Mouse (Mus musculus): ENCODE data around the gene 6330403K07Rik. TPM values are rescaled to one million over a fixed set of nuclear protein-coding genes. Genes with fewer than 3 reads are reported as not detected.

6330403K07Rik gene
- total RNA-seq, 2 experiments from 2014 or later: 131 to 145 TPM

DNA sequence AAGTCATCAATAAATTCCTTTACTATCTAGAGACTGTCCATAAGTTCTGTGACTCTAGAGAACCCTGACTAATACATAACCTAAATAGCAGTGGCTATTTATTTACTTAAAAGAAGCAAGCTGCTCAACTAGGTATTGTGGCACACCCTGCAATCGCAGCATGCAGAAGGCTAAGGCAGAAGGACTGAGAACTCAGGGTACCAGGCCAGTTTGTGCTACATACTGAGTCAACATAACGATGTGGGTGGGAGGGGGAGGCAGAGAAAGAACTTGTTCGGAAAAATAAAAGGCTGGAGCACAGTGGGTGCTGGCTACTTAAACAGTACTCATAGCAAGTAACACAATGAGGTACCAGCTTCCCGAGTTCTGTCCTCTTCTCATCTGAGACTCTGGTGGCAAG is 32.1 kb downstream of the 6330403K07Rik start:
- DNase-seq (ENCODE audit: low spot score in 2 of 2): peak in 1 of 2 experiments; percentile 71

GRCm38 (mm10) chr11:70982557-70983228 is 50.6 kb downstream of the 6330403K07Rik start, which contains the start of gene C1qbp:
Gene C1qbp (minus strand): TSS chr11:70983026.
- DNase-seq (ENCODE audit: low spot score in 2 of 2): peak; percentile 90 to 93

GRCm38 (mm10) chr11:70982030-70982429 is 51.3 kb downstream of the 6330403K07Rik start:
- DNase-seq (ENCODE audit: low spot score in 2 of 2): no peak

Other genes starting within 250 kb of the 6330403K07Rik start
- not detected for gene Scimp, start 220.9 kb downstream of the 6330403K07Rik start, total RNA-seq (2021)
- gene Rabep1, start 188.7 kb downstream of the 6330403K07Rik start, total RNA-seq (2021): 100 to 1,000 TPM; 107 to 109 TPM
- gene Nup88, start 63.5 kb downstream of the 6330403K07Rik start, total RNA-seq (2021): 10 to 100 TPM; 60.4 to 61.1 TPM
- gene Rpain, start 63.3 kb downstream of the 6330403K07Rik start, total RNA-seq (2021): 10 to 100 TPM; 33.8 to 35.3 TPM
- 100 to 1,000 TPM; 102 to 108 TPM for gene C1qbp, start 50.5 kb downstream of the 6330403K07Rik start, total RNA-seq (2021)
- 10 to 100 TPM; 33.6 to 40.7 TPM for gene Dhx33, start 29.1 kb downstream of the 6330403K07Rik start, total RNA-seq (2021)
- gene Mis12, start 13.9 kb downstream of the 6330403K07Rik start, total RNA-seq (2021): 10 to 100 TPM in 1 of 2 experiments, 1 to 10 TPM in 1; 9.7 to 13.1 TPM
- gene Derl2, start 13.7 kb downstream of the 6330403K07Rik start, total RNA-seq (2021): 10 to 100 TPM; 19.4 to 22.0 TPM
- under 1 TPM; 0.64 to 0.83 TPM for gene Nlrp1a, start 111.2 kb upstream of the 6330403K07Rik start, total RNA-seq (2021)
- under 1 TPM; 0.14 to 0.21 TPM for gene Nlrp1b, start 197.2 kb upstream of the 6330403K07Rik start, total RNA-seq (2021)